Mouse (Mus musculus) heart, adult 10 weeks (tissue): Measurements from ENCODE around the gene Myo9b. TPM values are rescaled to one million over a fixed set of nuclear protein-coding genes. Genes with fewer than 3 reads are reported as not detected.

ENCODE experiments used
- polyA plus RNA-seq: library from polyadenylated mRNA; stranded (reverse); fragments of 350-450 nt; fragmentation: Illumina TruSeq; extraction: RNeasy Lipid Tissue Mini Kit (QIAGEN cat#74804); gene quantifications from one replicate; pipeline ENCODE4 v1.2.3, GENCODE M21; 2014; ENCODE audit warnings: low read depth, low replicate concordance

The Myo9b gene
- polyA plus RNA-seq = 24.4 TPM

DNA sequence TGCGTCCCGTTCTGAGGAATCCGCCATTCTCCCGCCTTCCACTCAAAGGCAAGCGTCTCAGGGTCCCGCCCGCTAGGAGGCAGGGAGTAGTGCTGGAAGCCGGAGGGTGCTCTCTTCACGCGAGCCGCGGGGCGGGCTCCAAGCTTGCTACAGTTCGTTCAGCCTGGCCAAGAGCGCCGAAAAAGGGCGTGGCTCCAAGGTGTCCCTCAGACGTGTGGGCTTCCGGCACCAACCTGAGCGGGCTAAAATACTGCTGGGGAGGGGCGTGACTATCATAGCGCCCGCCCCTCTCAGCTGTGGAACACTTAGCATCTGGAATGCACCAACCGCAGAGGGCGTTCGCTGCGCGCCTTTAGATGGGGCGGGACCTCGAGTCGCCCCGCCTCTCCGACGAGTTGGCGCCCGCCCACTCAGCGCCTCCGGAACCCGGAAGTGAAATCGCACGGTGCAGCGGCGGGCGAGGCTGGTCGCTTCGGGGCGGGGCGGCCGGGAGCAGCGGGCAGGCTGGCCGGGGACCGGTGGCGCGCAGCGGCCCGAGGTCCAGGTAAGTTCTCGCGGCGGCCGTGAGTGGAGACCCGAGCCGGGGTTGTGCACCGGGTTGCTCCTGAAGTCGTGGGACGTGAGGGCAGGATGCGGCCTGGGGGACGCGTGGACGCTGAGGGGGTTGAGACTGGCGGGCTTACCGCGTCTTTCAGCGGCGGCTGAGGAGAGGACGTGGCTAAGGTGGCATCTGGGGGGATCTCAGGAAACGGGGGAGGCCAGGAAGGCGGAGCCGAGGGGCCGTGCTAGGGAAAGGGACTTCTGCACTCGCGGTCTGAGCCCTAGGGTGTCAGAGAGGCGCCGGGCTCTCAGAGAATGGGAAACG lies at the start of gene Myo9b, which contains the start of gene Haus8:
Gene Myo9b (plus strand): TSS at position 429 of the 865 bp plus-strand sequence.
Gene Haus8 (minus strand): TSS at position 649 of the 865 bp plus-strand sequence.

DNA sequence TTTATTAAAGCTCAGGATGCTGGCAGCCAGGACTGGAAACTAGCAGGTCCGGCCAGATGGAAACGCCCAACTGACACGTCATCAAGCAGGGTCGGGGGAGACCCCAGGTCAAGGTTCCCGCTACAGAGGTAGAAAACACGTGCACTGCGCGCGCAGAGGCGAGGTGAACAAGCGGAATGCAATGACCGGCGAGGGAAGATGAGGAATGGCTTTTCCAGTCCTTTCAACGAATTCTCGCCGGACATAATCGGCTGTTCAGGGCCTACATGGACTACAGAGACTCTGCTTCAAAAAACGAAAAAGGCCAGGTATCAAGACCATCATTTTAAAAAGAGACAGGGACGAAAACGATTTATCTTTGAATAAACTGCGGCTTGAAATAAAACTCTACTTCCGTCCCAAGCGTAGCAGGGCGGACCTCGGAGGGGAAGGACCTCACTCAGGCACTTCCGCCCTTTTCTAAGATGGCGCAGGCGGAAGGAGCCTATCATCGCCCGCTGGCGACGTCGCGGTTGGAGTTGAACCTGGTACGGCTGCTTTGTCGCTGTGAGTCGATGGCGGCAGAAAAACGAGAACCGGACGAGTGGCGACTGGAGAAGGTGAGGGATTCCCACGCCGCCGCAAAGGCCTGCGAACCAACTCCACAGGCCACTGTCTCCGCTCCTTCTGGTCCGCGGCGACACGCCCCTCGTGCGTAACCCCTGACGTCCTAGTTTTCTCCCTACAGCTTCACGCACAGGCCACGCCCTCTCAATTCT lies 94.4 kb downstream of the Myo9b start, which contains the start of gene Use1:
Gene Use1 (plus strand): TSS at position 78 of the 758 bp plus-strand sequence.

DNA sequence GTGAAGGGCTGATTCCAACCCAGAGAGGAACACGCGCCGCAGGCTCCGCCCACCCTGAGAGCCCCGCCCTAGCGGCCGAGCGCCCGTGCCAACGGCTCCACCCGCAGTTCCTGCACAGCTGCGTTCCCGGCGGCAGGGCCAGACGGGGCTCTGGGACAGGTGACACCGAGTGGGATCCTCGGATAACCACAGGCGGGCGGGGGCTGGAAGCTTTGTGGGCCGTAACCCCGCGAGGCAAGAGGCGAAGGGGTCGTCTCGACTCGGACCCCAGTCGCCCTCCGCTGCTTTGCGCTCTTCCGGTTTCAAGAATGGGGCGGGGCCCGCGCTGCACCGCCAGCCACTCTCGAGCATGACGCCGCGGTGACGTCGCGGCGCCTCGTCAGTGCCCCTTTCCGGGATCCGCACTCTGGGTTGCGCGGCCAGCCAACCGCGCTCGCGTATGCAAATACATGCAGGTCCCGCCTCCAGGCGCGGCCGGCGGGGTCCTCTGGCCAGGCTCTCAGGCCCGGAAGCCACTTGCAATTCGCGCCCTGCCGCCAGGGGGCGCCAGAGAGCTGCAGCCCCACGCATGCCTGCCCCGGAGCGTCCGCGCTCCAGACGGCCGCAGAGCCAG lies 98.8 kb downstream of the Myo9b start, which contains the start of gene Ocel1:
Gene Ocel1 (plus strand): TSS at position 63 of the 613 bp plus-strand sequence.

DNA sequence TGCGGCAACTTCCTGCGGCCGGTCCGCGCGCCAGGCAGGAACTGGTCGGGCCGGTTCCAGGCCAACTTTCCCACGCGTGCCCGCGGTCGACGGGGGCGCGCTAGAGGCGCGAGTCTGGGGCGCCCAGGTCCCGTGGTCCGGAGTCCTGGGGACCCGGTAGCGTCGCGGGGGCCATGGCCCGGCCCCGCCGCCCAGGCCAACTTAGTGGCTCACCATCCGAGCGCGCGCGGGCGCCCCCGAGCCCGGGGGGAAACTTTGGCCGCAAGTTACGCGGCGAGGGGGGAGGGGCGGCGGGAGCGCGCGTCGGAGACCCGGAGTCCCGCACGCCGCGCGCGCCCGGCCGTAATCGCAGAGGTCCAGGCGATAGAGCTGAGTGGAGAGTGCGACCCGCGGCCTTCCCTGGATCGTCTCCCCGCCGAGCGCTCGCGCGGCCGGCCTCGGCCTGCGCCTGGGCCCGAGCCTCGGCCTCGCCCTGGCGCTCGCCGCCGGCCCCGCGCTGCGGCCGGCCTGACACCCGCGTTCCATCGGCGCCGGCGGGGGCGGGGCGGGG lies 109.0 kb downstream of the Myo9b start, which contains the start of gene Nr2f6:
Gene Nr2f6 (minus strand): TSS at position 540 of the 550 bp plus-strand sequence.

DNA sequence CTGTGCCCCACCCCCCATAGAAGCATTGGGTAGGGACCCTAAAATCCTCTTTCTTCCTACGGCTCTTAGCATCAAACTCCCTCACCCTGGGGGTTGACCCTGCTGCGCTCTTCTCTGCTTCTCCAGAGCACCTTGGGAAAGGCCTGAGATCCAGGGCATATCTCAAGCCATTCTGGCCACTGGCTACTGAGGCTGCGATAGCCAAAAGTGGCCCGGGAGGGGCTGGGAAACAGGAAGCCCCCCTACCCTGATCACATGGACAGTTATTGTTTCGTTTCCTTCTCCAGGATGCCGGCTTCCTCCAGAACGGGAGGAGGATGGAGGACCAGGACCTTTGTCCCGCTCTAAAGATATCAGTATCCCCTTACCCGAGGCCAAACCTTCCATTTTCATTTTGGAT lies 123.1 kb downstream of the Myo9b start, which contains the start of gene Ushbp1:
Gene Ushbp1 (minus strand): TSS at position 174 of the 400 bp plus-strand sequence.

DNA sequence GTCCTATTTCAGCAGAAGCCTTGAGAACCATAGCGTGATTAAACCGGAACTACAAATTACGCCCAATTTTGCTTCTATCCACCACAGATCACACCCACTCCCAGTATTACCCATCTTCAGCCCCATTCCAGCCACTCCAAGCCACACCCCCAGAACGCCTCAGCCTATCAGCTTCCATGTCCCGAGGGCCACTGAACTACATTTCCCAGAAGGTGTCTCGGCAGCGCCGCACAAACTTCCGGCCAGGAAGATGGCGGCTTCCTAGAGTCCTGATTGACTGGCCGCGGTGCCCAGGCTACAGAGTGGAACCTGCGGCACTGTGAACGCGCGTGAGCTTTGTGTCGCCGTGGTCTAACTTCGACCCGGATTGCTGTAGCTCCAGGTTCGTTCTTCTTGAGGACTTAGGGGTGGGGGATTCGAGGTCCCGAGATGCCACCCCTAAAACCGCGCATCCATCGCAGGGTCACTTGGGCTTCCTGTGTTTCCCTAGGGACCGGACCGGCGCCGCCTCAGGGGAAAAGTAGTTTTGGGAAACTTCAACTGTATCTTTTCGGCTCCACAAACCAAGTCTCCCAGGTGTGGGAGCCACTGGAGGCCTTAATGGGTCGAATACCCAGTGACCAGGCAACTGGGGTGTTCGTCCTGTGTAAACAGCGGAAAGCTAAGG lies 124.3 kb downstream of the Myo9b start, which contains the start of gene Babam1:
Gene Babam1 (plus strand): TSS at position 223 of the 667 bp plus-strand sequence.

DNA sequence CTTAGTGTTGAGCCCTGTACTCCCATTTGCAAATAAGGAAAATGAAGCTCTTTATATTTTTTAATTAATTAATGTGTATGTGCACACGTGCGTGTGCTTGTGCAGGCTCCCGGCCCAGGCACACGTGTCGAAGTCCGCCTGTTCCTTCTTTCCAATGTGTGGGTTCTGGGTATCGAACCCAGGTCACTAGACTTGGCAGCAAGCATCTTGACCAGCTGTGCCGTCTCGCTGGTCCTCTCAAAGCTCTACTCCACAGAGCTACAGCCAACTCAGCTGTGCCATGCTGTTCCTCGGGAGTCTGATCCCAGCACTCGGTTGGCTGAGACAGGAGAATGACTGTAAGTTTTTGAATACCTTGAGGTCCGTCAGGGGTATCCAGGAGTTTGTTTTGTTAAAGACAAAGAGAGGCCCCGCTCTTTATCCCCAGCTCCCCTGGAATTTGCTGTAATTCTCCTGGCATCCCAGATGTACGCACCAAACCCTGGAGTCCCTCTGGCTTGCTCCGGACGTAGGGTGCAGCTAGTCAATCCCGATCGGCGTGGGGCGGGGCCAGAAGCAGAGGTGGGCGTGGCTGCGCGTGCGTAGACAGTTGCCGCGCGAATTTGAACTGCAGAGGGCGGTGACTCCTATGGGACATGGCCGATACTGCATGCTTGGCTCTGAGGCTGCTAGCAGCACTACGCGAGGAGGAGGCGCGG lies 133.0 kb downstream of the Myo9b start, which contains the start of gene Ankle1:
Gene Ankle1 (plus strand): TSS at position 610 of the 698 bp plus-strand sequence.

Other genes starting within 250 kb of the Myo9b start
- gene Haus8, start 220 bp downstream of the Myo9b start, polyA plus RNA-seq = 27.6 TPM
- gene Use1, start 94.1 kb downstream of the Myo9b start, polyA plus RNA-seq = 174 TPM
- 9.2 TPM for gene Ocel1, start 98.6 kb downstream of the Myo9b start, polyA plus RNA-seq
- 35.0 TPM for gene Nr2f6, start 109.2 kb downstream of the Myo9b start, polyA plus RNA-seq
- gene Ushbp1, start 123.1 kb downstream of the Myo9b start, polyA plus RNA-seq = 54.2 TPM
- gene Babam1, start 124.1 kb downstream of the Myo9b start, polyA plus RNA-seq = 74.7 TPM
- not detected for gene Ankle1, start 133.3 kb downstream of the Myo9b start, polyA plus RNA-seq
- gene Abhd8, start 190.9 kb downstream of the Myo9b start, polyA plus RNA-seq = 21.8 TPM
- gene Mrpl34, start 192.2 kb downstream of the Myo9b start, polyA plus RNA-seq = 132 TPM
- 38.0 TPM for gene Dda1, start 196.5 kb downstream of the Myo9b start, polyA plus RNA-seq
- 12.2 TPM for gene Ano8, start 213.2 kb downstream of the Myo9b start, polyA plus RNA-seq
- 20.3 TPM for gene Gtpbp3, start 215.4 kb downstream of the Myo9b start, polyA plus RNA-seq
- gene Plvap, start 239.0 kb downstream of the Myo9b start, polyA plus RNA-seq = 17.7 TPM